Mouse (Mus musculus) small intestine, adult 2 months (tissue): Measurements from ENCODE around the gene Myh9.
"Not testable (repeated sequence)": the region's sequence is repeated elsewhere in the genome, so short reads cannot be mapped to it uniquely, and the experiment has no call there.

ENCODE experiments used
- CTCF ChIP-seq: fragments of 200-500 bp; IDR thresholded peaks from 2 replicates; pipeline ENCODE4 v1.5.1; 2012; ENCODE audit warnings: low read depth, mild to moderate bottlenecking, control low read depth, inconsistent platforms, low read length, moderate library complexity, mixed read lengths; ENCODE audit not compliant: insufficient replicate concordance, insufficient read length; ENCODE audit errors: extremely low read depth
- POLR2A ChIP-seq: fragments of 200-500 bp; IDR thresholded peaks from 2 replicates; pipeline ENCODE4 v1.6.1; 2012; ENCODE audit warnings: low read depth, mild to moderate bottlenecking, control low read depth, inconsistent platforms, low read length, moderate library complexity

DNA sequence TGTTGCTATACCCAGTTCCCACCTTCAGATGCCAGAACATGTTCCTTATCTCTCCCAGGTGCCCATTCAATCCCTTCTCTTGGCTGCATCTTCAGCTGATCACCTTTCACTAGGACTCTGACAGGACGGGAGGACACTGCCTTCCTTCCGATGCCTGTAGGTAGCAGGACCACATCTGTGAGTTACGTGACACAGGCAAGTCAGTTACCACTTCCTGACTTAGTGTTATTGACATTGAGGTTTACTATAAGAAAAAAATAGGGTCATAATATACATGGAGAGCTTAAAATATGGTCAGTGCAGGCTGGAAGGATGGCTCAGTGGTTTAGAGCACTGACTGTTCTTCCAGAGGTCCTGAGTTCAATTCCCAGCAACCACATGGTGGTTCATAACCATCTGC is 120.5 kb downstream of the Myh9 start:
- TF ChIP-seq CTCF, POLR2A: not testable (repeated sequence)
